9 mouse cellular contexts compared by ENCODE assay signal in the genomic region with DNA sequence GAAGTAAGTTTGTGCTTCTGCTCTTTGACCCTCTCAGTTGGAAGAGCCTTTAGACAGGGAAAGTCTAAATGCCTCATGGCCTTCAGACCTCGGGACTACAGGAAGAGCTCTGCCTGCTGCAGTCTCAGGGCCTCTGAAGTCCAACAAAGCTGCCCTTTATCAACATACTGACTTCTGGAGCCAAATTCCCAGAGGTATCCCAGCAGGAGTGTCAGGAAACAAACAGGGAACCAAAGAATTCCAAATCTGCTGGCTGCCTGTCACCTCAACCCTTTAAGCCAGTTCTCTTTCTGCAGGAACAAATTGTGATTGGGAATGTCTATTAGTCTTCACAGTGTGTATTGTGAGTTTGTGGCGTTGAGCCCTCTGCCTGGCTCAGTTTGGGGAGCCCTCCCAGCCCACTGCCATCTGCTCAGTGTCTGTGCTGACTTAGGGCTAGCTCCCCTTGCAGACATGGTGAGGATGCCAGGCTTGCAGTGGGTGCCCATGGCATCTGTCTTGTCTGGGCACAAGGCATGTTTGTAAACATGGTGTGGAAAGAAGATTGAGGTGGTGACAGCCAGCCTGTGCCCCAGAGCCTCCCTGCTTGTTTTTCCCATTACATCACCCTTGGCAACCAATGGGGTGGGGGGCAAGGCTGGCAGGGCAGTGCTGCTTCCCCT.
DNase-seq lines count a peak whose midpoint lies in the region; ATAC-seq lines count a peak whose summit lies in the region.
"Had no signal": no experiment of that assay in that cellular context is flagged by ENCODE, and none has a peak within 500 bp of the region (broad histone marks: within the 10 kb centered on the region; RNA-seq: fewer than 3 reads in every experiment).

No protein-coding gene starts in this region.

- H3K9ac ChIP-seq in forebrain, embryonic 11.5 days (ENCODE audit: low read length): no peak overlapping the region
- H3K9ac ChIP-seq in forebrain, embryonic 14.5 days (ENCODE audit: low read length): no peak overlapping the region
- H3K9ac ChIP-seq in neural tube, embryonic 13.5 days: no peak overlapping the region
- H3K9ac ChIP-seq: liver, embryonic 14.5 days had no signal

- H3K36me3 ChIP-seq in forebrain, embryonic 10.5 days (replicated peaks): no peaks in the 10 kb centered on the region
- no peaks in the 10 kb centered on the region for H3K36me3 ChIP-seq in forebrain, embryonic 11.5 days (ENCODE audit: control insufficient read depth, insufficient read depth, low read length)
- H3K36me3 ChIP-seq in forebrain, embryonic 14.5 days (ENCODE audit: control insufficient read depth, insufficient read depth, low read length): no peaks in the 10 kb centered on the region
- H3K36me3 ChIP-seq in neural tube, embryonic 13.5 days: no peaks in the 10 kb centered on the region

- H3K27me3 ChIP-seq in forebrain, embryonic 10.5 days (ENCODE audit: poor library complexity, severe bottlenecking): no peaks in the 10 kb centered on the region
- H3K27me3 ChIP-seq in forebrain, embryonic 11.5 days (ENCODE audit: control insufficient read depth, insufficient read depth, low read length): no peaks in the 10 kb centered on the region
- H3K27me3 ChIP-seq in forebrain, embryonic 14.5 days (replicated peaks; ENCODE audit: control insufficient read depth, insufficient read depth, low read length): no peaks in the 10 kb centered on the region
- no peaks in the 10 kb centered on the region for H3K27me3 ChIP-seq in neural tube, embryonic 13.5 days

- ATAC-seq in forebrain, embryonic 11.5 days (replicated peaks; ENCODE audit: low FRiP score): no peak
- ATAC-seq in forebrain, embryonic 14.5 days: peak; percentile 97
- ATAC-seq in neural tube, embryonic 13.5 days (ENCODE audit: low read depth): peak; percentile 89
- no peak for ATAC-seq in monocyte, adult 5-6 weeks (replicated peaks; ENCODE audit: insufficient number of reproducible peaks, low FRiP score, low TSS enrichment, poor library complexity, severe bottlenecking)

- H3K9me3 ChIP-seq in forebrain, embryonic 10.5 days: peaks cover 6% of the 10 kb centered on the region; the same call in 1 of the 2 replicates
- no peaks in the 10 kb centered on the region for H3K9me3 ChIP-seq in forebrain, embryonic 11.5 days (ENCODE audit: control insufficient read depth, low read length)
- no peaks in the 10 kb centered on the region for H3K9me3 ChIP-seq in forebrain, embryonic 14.5 days (replicated peaks; ENCODE audit: control insufficient read depth, low read length)
- H3K9me3 ChIP-seq in neural tube, embryonic 13.5 days: peaks cover 4% of the 10 kb centered on the region; the same call in 1 of the 2 replicates

- peaks cover 19% of the 10 kb centered on the region for H3K4me1 ChIP-seq in forebrain, embryonic 10.5 days
- H3K4me1 ChIP-seq in forebrain, embryonic 11.5 days (replicated peaks; ENCODE audit: control insufficient read depth, insufficient read depth, low read length): no peaks in the 10 kb centered on the region
- peaks cover 9% of the 10 kb centered on the region; the same call in 1 of the 2 replicates for H3K4me1 ChIP-seq in forebrain, embryonic 14.5 days (ENCODE audit: control insufficient read depth, insufficient read depth, low read length)
- peaks cover 16% of the 10 kb centered on the region for H3K4me1 ChIP-seq in neural tube, embryonic 13.5 days (replicated peaks)

- WGBS in forebrain, embryonic 10.5 days: 46% methylated on average over 2 of the region's 2 CpGs
- WGBS in forebrain, embryonic 11.5 days: 24% methylated on average over 2 of the region's 2 CpGs
- 13% methylated on average over 2 of the region's 2 CpGs for WGBS in forebrain, embryonic 14.5 days
- WGBS in neural tube, embryonic 13.5 days: 18% methylated on average over 2 of the region's 2 CpGs

- DNase-seq in forebrain, embryonic 10.5 days (ENCODE audit: extremely low spot score, low spot score): no peak
- no peak for DNase-seq in forebrain, embryonic 11.5 days (ENCODE audit: low spot score)
- DNase-seq in adipocyte (ENCODE audit: low spot score): peak; percentile 19
- DNase-seq in forebrain, embryonic 14.5 days (ENCODE audit: low spot score): peak; percentile 90
- DNase-seq in layer of hippocampus, postnatal 10 days (ENCODE audit: low spot score in 2 of 2): peak; percentile 37 to 52
- no peak for DNase-seq in gastrocnemius, postnatal 4 days (ENCODE audit: low spot score in 2 of 2)

- H3K4me2 ChIP-seq in forebrain, embryonic 11.5 days (ENCODE audit: low read depth, low read length, severe bottlenecking): no peak overlapping the region
- no peak overlapping the region for H3K4me2 ChIP-seq in forebrain, embryonic 14.5 days (ENCODE audit: low read length)
- no peak overlapping the region for H3K4me2 ChIP-seq in neural tube, embryonic 13.5 days

- no peak overlapping the region for H3K4me3 ChIP-seq in forebrain, embryonic 10.5 days
- H3K4me3 ChIP-seq in forebrain, embryonic 11.5 days (ENCODE audit: low read depth, low read length): no peak overlapping the region
- no peak overlapping the region for H3K4me3 ChIP-seq in forebrain, embryonic 14.5 days (ENCODE audit: low read depth, low read length)
- no peak overlapping the region for H3K4me3 ChIP-seq in neural tube, embryonic 13.5 days

- H3K27ac ChIP-seq in forebrain, embryonic 10.5 days: 0 out of 2 replicates have a peak overlapping the region, but pooled peaks have one; percentile 35
- no peak overlapping the region for H3K27ac ChIP-seq in forebrain, embryonic 11.5 days (ENCODE audit: low read depth, low read length)
- H3K27ac ChIP-seq in forebrain, embryonic 14.5 days (ENCODE audit: low read depth, low read length): peak overlapping the region; percentile 0; the same call in 1 of the 2 replicates
- peak overlapping the region; percentile 63 for H3K27ac ChIP-seq in neural tube, embryonic 13.5 days (replicated peaks)
- H3K27ac ChIP-seq: liver, embryonic 14.5 days had no signal

Comparison
In these comparisons a context has a peak if more than half of its experiments do, and no peak if none do; other contexts are left out.
1. DNase-seq: peak in adipocyte (single experiment), forebrain, embryonic 14.5 days (single experiment) and layer of hippocampus, postnatal 10 days (2 of 2); none in forebrain, embryonic 10.5 days (single experiment), forebrain, embryonic 11.5 days (single experiment) and gastrocnemius, postnatal 4 days (0 of 2).
2. ATAC-seq: peak in forebrain, embryonic 14.5 days (single experiment) and neural tube, embryonic 13.5 days (single experiment); none in forebrain, embryonic 11.5 days (single experiment) and monocyte, adult 5-6 weeks (single experiment).